Mouse (Mus musculus): Measurements from ENCODE around the gene Pcdh9.

GRCm38 (mm10) chr14:93826042-93826462 lies 64.4 kb downstream of the Pcdh9 start:
- TF ChIP-seq CTCF (IDR thresholded peaks at IDR 0.05; ENCODE audit: extremely low read depth, insufficient read length, insufficient replicate concordance, low read depth, low read length) (no peak), POLR2A (IDR thresholded peaks at IDR 0.05; ENCODE audit: low read depth, low read length) (no peak)

Measured in small intestine, adult 2 months (tissue).